10 mouse cellular contexts compared by ENCODE assay signal in the genomic region with DNA sequence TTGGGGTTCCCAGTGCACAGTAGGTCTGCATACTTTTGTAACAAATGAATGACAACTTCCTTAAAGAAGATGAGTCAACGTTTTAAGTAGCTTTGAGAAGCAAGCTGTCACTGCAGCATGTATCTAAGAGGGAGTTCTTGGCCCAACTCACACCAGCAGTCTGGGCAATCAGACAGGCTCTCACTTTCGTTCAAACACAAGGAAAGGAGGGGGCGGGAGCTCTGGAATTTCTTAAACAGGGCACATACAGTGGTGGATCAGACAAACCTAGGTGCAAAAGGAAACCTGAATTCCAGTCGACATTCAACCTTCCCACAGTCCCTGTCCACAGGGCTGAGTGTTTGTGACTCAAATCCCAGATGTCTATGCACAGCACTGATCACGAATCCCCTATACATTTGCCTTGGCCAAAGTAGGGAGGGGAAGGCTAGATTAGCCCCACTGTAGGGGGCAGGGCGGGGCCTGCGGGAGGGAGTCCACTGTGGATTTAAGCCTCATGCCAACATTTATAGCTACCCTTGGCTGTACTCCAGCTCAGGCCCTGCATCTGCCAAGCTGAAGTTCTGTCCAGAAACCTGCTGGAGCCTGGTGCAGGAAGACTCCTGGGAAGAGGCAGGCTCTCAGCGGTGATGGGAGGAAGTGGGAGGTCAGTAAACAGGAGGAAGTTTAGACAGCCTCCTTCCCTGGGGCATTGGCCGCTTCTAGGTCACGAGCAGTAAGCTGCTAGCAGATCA.
DNase-seq lines count a peak whose midpoint lies in the region; ATAC-seq and TF ChIP-seq lines count a peak whose summit lies in the region.
"Had no signal": no experiment of that assay in that cellular context is flagged by ENCODE, and none has a peak within 500 bp of the region (broad histone marks: within the 10 kb centered on the region; RNA-seq: fewer than 3 reads in every experiment).

No protein-coding gene starts in this region.

- H3K36me3 ChIP-seq in hindbrain, embryonic 16.5 days (ENCODE audit: control insufficient read depth, insufficient read depth, low read length) = no peaks in the 10 kb centered on the region
- no peaks in the 10 kb centered on the region for H3K36me3 ChIP-seq in hindbrain, embryonic 10.5 days
- no peaks in the 10 kb centered on the region for H3K36me3 ChIP-seq in heart, embryonic 13.5 days
- no peaks in the 10 kb centered on the region for H3K36me3 ChIP-seq in stomach, postnatal 0 days (ENCODE audit: control insufficient read depth, insufficient read depth, low read length)

- H3K9me3 ChIP-seq in hindbrain, embryonic 16.5 days (ENCODE audit: control insufficient read depth, low read length) = no peaks in the 10 kb centered on the region
- H3K9me3 ChIP-seq in hindbrain, embryonic 10.5 days = no peaks in the 10 kb centered on the region
- no peaks in the 10 kb centered on the region for H3K9me3 ChIP-seq in heart, embryonic 13.5 days
- no peaks in the 10 kb centered on the region for H3K9me3 ChIP-seq in stomach, postnatal 0 days (ENCODE audit: control insufficient read depth, low read length)

- no peak for DNase-seq in hindbrain, embryonic 10.5 days (ENCODE audit: low spot score)
- DNase-seq in NIH3T3 (ENCODE audit: low read depth) = peak; percentile 73
- DNase-seq in cerebellum, postnatal 36 days = peak; percentile 69 to 70
- peak; percentile 72 to 79 for DNase-seq in kidney, postnatal 4 days
- DNase-seq in stomach, postnatal 0 days (ENCODE audit: low spot score) = peak; percentile 57

- ATAC-seq in hindbrain, embryonic 16.5 days = peak; percentile 63
- peak; percentile 58 for ATAC-seq in heart, embryonic 13.5 days (ENCODE audit: extremely low read depth, insufficient number of reproducible peaks, low FRiP score, low TSS enrichment)
- ATAC-seq in stomach, postnatal 0 days (ENCODE audit: low FRiP score, low TSS enrichment) = peak; percentile 68
- no peak for ATAC-seq in erythroid progenitor cell, adult 5-6 weeks (replicated peaks; ENCODE audit: low FRiP score, poor library complexity, severe bottlenecking)

- WGBS in hindbrain, embryonic 16.5 days = 58% methylated on average over 10 of the region's 10 CpGs
- 57% methylated on average over 10 of the region's 10 CpGs for WGBS in hindbrain, embryonic 10.5 days
- whole genome bisulfite sequencing in heart, embryonic 13.5 days = 31% methylated on average over 10 of the region's 10 CpGs
- WGBS in stomach, postnatal 0 days = 22% methylated on average over 10 of the region's 10 CpGs

- TF ChIP-seq EP300 in stomach, postnatal 0 days (optimal IDR thresholded peaks at IDR 0.05) = no peak

- H3K27ac ChIP-seq in hindbrain, embryonic 16.5 days (ENCODE audit: low read depth, low read length) = no peak overlapping the region
- H3K27ac ChIP-seq in hindbrain, embryonic 10.5 days = no peak overlapping the region
- H3K27ac ChIP-seq in heart, embryonic 13.5 days (replicated peaks) = peak overlapping the region; percentile 48
- H3K27ac ChIP-seq in stomach, postnatal 0 days (replicated peaks) = no peak overlapping the region

- no peak overlapping the region for H3K9ac ChIP-seq in hindbrain, embryonic 16.5 days (ENCODE audit: low read depth, low read length)
- H3K9ac ChIP-seq in heart, embryonic 13.5 days = no peak overlapping the region
- no peak overlapping the region for H3K9ac ChIP-seq in stomach, postnatal 0 days (ENCODE audit: low read length)

- H3K4me3 ChIP-seq in hindbrain, embryonic 16.5 days (ENCODE audit: low read length) = no peak overlapping the region
- no peak overlapping the region for H3K4me3 ChIP-seq in hindbrain, embryonic 10.5 days
- H3K4me3 ChIP-seq in heart, embryonic 13.5 days = no peak overlapping the region
- no peak overlapping the region for H3K4me3 ChIP-seq in stomach, postnatal 0 days (ENCODE audit: low read depth, low read length)
- H3K4me3 ChIP-seq: erythroblast, embryonic 14.5 days had no signal

- H3K27me3 ChIP-seq in hindbrain, embryonic 16.5 days (replicated peaks; ENCODE audit: control insufficient read depth, insufficient read depth, low read length) = no peaks in the 10 kb centered on the region
- no peaks in the 10 kb centered on the region for H3K27me3 ChIP-seq in hindbrain, embryonic 10.5 days (ENCODE audit: insufficient read depth, poor library complexity, severe bottlenecking)
- H3K27me3 ChIP-seq in heart, embryonic 13.5 days (replicated peaks) = no peaks in the 10 kb centered on the region
- H3K27me3 ChIP-seq in stomach, postnatal 0 days (ENCODE audit: control insufficient read depth, insufficient read depth, low read length) = no peaks in the 10 kb centered on the region
- H3K27me3 ChIP-seq: CH12.LX had no signal

- H3K4me2 ChIP-seq in hindbrain, embryonic 16.5 days (ENCODE audit: low read length) = no peak overlapping the region
- peak overlapping the region; percentile 27; the same call in 1 of the 2 replicates for H3K4me2 ChIP-seq in heart, embryonic 13.5 days
- H3K4me2 ChIP-seq in stomach, postnatal 0 days (replicated peaks; ENCODE audit: low read depth) = peak overlapping the region; percentile 25

- TF ChIP-seq CTCF in stomach, postnatal 0 days (IDR thresholded peaks at IDR 0.05; ENCODE audit: low read depth) = no peak

- H3K4me1 ChIP-seq in hindbrain, embryonic 16.5 days (ENCODE audit: control insufficient read depth, insufficient read depth, low read depth, low read length) = no peaks in the 10 kb centered on the region; the same call in 1 of the 2 replicates
- H3K4me1 ChIP-seq in hindbrain, embryonic 10.5 days (replicated peaks) = 0 out of 2 replicates have a peak, but pooled peaks cover 3% of the 10 kb centered on the region
- H3K4me1 ChIP-seq in heart, embryonic 13.5 days = peaks cover 14% of the 10 kb centered on the region
- 0 out of 2 replicates have a peak, but pooled peaks cover 2% of the 10 kb centered on the region for H3K4me1 ChIP-seq in stomach, postnatal 0 days (replicated peaks; ENCODE audit: control insufficient read depth, insufficient read depth)
